Mouse (Mus musculus): ENCODE results near the gene Lrrc25. TPM values are rescaled to one million over a fixed set of nuclear protein-coding genes. Genes with fewer than 3 reads are reported as not detected.

The Lrrc25 gene
- total and polyA plus RNA-seq, 3 experiments: 0.30 to 5.9 (median 2.4) TPM

DNA sequence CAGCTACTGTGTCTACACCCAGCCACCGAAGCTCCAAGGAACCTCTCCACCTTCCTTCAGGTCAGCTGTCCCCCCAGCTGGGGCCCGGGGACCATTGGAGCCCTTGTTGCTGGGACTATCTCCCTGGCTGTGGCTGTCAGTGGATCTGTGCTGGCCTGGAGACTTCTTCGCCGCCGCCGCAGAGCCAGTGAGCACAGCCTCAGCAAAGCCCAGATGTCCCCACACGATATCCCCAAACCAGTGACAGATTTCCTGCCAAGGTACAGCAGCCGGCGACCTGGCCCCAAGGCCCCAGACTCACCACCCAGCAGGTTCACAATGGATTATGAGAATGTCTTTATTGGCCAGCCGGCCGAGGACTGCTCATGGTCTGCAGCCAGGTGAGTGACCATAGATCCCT, 2.0 kb downstream of the Lrrc25 start:
- peak overlapping the region; percentile 82 for H3K27ac ChIP-seq (ENCODE audit: insufficient read depth, low read depth)
- peak overlapping the region in 2 of 3 experiments; percentile 34 to 35 for H3K4me3 ChIP-seq (replicated peaks in 1 of 3; ENCODE audit: low read depth in 2 of 3, low read length in 2 of 3, poor library complexity in 1 of 3)
- H3K4me2 ChIP-seq (ENCODE audit: insufficient read depth, low read depth, poor library complexity, severe bottlenecking): peak overlapping the region; percentile 33
- H3K9me3 ChIP-seq (replicated peaks; ENCODE audit: low read length): no peaks in the 10 kb centered on the region
- TF ChIP-seq MAFK (IDR thresholded peaks at IDR 0.05; ENCODE audit: insufficient replicate concordance, low read length) (no peak), SIN3A (IDR thresholded peaks at IDR 0.05; ENCODE audit: low read length) (0 out of 2 replicates have a peak, but pooled peaks have one; percentile 5)
- no peak for DNase-seq (ENCODE audit: extremely low read depth)
- H3K36me3 ChIP-seq (replicated peaks in 1 of 2; ENCODE audit: control insufficient read depth in 1 of 2, insufficient read depth in 1 of 2, low read length in 1 of 2): peaks cover 0 to 6% of the 10 kb centered on the region in 2 experiments
- in situ Hi-C loops (cut with MboI; ENCODE audit: low pct_ligation_motif_present, low pct_unique_long_range_greater_than_20kb, low sequenced_read_pairs): no loop called here
- peaks cover 29 to 67% of the 10 kb centered on the region in 2 experiments for H3K4me1 ChIP-seq (ENCODE audit: control insufficient read depth in 1 of 2, insufficient read depth in 2 of 2)
- no peaks in the 10 kb centered on the region for H3K79me2 ChIP-seq (replicated peaks; ENCODE audit: control insufficient read depth, extremely low read depth, insufficient read depth, poor library complexity, severe bottlenecking)
- peak overlapping the region; percentile 18; the same call in 1 of the 2 replicates for H3K9ac ChIP-seq (ENCODE audit: insufficient read depth, low read depth)
- dilution Hi-C loops (cut with MboI; ENCODE audit: extremely low pct_ligation_motif_present, extremely low pct_unique_long_range_greater_than_20kb, low sequenced_read_pairs): no loop called here
- no peaks in the 10 kb centered on the region for H3K27me3 ChIP-seq (replicated peaks)

GRCm38 (mm10) chr8:70618888-70619334, 3.0 kb downstream of the Lrrc25 start:
- Histone ChIP-seq H3K4me1 (ENCODE audit: control insufficient read depth in 1 of 2, insufficient read depth in 2 of 2) (peaks cover 29 to 61% of the 10 kb centered on the region in 2 experiments), H3K4me3 (replicated peaks in 1 of 3; ENCODE audit: low read depth in 2 of 3, low read length in 2 of 3, poor library complexity in 1 of 3) (peak overlapping the region in 2 of 3 experiments; percentile 6 to 42), H3K4me2 (ENCODE audit: insufficient read depth, low read depth, poor library complexity, severe bottlenecking) (peak overlapping the region; percentile 48), H3K79me2 (replicated peaks; ENCODE audit: control insufficient read depth, extremely low read depth, insufficient read depth, poor library complexity, severe bottlenecking) (no peaks in the 10 kb centered on the region), H3K36me3 (replicated peaks in 1 of 2; ENCODE audit: control insufficient read depth in 1 of 2, insufficient read depth in 1 of 2, low read length in 1 of 2) (peaks cover 0 to 6% of the 10 kb centered on the region in 2 experiments), H3K9me3 (replicated peaks; ENCODE audit: low read length) (no peaks in the 10 kb centered on the region), H3K27me3 (replicated peaks) (no peaks in the 10 kb centered on the region), H3K27ac (ENCODE audit: insufficient read depth, low read depth) (peak overlapping the region; percentile 82), H3K9ac (ENCODE audit: insufficient read depth, low read depth) (no peak overlapping the region)
- TF ChIP-seq TCF12 (IDR thresholded peaks at IDR 0.05; ENCODE audit: low read depth, low read length): peak; percentile 32; the same call in 1 of the 2 replicates
- TF ChIP-seq BHLHE40 (IDR thresholded peaks at IDR 0.05; ENCODE audit: low read depth, low read length): peak; percentile 47; the same call in 1 of the 2 replicates
- peak; percentile 82 for TF ChIP-seq NELFE (IDR thresholded peaks at IDR 0.05; ENCODE audit: low read depth, low read length)
- TF ChIP-seq HCFC1 (IDR thresholded peaks at IDR 0.05; ENCODE audit: low read depth, low read length): peak; percentile 26; the same call in 1 of the 2 replicates
- TF ChIP-seq E2F4 (IDR thresholded peaks at IDR 0.05; ENCODE audit: insufficient replicate concordance, low read depth, low read length): no peak
- peak; percentile 60 for TF ChIP-seq ETS1 (conservative IDR thresholded peaks at IDR 0.05; ENCODE audit: low read depth, low read length)
- TF ChIP-seq IRF4 (IDR thresholded peaks at IDR 0.05; ENCODE audit: low read depth, low read length): peak; percentile 59
- TF ChIP-seq POLR2A (IDR thresholded peaks at IDR 0.05; ENCODE audit: low read depth, low read length): peak; percentile 80
- TF ChIP-seq EP300 (IDR thresholded peaks at IDR 0.05; ENCODE audit: low read length): peak; percentile 69
- peak; percentile 82 for TF ChIP-seq CHD2 (IDR thresholded peaks at IDR 0.05; ENCODE audit: low read length)
- 0 out of 2 replicates have a peak, but pooled peaks have one; percentile 9 for TF ChIP-seq SIN3A (IDR thresholded peaks at IDR 0.05; ENCODE audit: low read length)
- TF ChIP-seq TBP (conservative IDR thresholded peaks at IDR 0.05; ENCODE audit: low read depth, low read length): 0 out of 2 replicates have a peak, but pooled peaks have one; percentile 46
- no peak for TF ChIP-seq RCOR1 (conservative IDR thresholded peaks at IDR 0.05; ENCODE audit: low read depth, low read length)
- TF ChIP-seq MAFK (IDR thresholded peaks at IDR 0.05; ENCODE audit: insufficient replicate concordance, low read length): no peak
- TF ChIP-seq JUN (IDR thresholded peaks at IDR 0.05; ENCODE audit: insufficient read depth, low read depth, low read length): peak; percentile 74
- TF ChIP-seq GABPA (IDR thresholded peaks at IDR 0.05; ENCODE audit: insufficient replicate concordance, low read depth, low read length): no peak
- DNase-seq (ENCODE audit: extremely low read depth): peak; percentile 98
- dilution Hi-C loops (cut with MboI; ENCODE audit: extremely low pct_ligation_motif_present, extremely low pct_unique_long_range_greater_than_20kb, low sequenced_read_pairs) (no loop called here), in situ Hi-C loops (cut with MboI; ENCODE audit: low pct_ligation_motif_present, low pct_unique_long_range_greater_than_20kb, low sequenced_read_pairs) (no loop called here)
